Mouse (Mus musculus) heart, adult 11 months (tissue): ENCODE measurements around the gene Gpr3.

Experiments
- DNase-seq: peaks from one replicate; pipeline ENCODE4 v3.0.0; 2022

Gene Gpr3

DNA sequence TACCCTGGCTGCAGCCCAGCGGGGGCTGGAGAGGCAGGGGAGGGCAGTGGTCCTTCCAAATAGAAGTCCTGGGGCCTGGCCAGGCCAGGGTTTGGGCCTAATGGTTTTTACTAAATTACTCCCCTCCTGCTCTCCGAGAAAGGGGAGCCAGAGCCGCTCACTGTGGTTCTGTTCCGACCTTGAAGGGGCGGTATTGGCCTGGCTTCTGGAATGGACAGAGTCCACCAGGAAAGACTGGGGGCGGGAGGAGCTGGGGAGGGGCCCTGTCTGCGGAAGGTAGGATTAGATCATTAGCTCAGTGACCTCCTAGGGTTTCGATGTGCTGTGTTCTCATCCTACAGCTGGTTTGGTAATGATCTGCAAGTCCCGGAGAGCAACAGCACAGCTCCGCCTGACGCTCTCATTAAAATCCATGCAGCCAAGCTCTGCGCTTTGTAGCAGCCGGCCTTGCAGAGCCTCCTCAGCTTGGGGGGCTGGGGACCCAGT lies 14.5 kb downstream of the Gpr3 start:
- peak; percentile 96 for DNase-seq

DNA sequence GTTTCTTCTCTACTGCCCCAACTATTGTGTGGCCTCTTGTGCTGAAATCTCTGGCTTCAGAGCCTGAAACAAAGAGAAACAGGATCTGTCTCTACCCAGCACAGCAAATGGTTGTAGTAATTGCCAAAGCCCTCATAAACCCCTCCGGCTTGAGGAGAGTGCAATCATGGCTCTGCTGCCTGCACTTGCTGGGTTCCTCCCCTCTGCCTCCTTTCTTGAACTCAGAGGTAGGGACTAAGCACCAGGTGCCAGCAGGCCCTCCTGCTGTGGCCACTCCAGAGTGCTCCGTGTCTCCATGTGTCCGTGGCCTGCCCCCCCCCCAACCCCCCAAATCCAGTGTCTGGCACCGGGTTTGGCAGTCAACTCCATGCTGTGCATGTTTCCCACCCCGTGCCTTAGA lies 15.0 kb downstream of the Gpr3 start:
- DNase-seq = no peak

DNA sequence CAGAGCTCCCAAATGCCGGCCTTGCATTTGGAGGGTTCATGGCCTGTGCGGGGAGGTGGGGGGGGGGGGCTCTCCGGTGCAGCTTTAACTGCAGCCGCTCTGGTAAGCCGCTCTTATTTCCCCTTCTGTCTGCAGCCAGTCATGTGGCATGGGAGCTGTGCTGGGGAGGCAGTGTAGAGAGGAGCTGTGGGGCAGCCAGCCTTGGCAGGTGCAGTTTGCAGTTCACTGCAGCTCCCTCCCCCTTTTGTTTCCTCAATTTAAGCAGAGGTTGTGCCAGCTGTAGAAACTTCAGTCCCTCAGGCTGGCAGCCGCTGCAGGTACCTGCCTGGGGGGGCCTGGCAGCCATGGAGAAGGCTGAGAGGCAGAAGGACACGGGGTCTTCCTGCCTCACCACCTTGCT lies 15.5 kb downstream of the Gpr3 start:
- DNase-seq = peak; percentile 92

DNA sequence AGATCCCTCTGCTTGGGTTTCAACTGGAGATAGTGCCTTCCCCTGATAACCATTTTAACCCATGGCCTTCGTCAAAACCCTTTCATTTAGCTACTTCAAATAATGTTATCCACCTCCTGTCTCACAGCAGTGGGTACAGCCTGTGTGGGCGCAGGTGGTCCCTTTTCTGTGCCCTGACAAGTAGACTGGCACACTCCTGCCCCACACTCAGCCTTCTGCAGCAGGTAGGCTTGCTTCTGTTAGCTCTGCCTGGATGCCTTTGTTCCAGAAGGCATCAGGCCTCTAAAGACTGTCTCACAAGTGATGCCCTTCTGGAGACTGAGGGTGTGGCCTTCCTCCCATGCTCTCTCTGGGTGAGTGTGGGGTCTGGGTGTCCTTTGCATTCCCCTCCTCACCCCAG lies 16.2 kb downstream of the Gpr3 start:
- DNase-seq = peak; percentile 88

DNA sequence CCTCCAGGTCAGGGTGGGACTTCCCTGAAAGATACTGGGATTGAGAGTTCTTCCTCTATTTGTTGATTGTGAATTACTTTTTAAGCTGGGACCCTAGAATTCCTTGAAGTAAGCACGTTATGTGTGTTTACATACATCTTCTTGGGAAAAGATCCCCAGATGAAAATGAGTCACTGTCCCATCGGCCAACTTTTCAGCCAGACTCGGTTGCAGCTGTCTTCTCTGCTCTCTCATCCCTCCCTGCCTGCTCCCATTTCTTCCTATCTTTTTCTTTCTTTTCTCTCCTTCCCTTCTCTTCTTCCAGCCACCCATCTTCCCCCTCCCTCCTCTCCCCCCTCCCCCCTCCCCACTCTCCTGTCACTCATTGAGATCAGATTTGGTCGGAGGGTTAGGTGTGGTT lies 17.3 kb downstream of the Gpr3 start:
- DNase-seq = no peak

DNA sequence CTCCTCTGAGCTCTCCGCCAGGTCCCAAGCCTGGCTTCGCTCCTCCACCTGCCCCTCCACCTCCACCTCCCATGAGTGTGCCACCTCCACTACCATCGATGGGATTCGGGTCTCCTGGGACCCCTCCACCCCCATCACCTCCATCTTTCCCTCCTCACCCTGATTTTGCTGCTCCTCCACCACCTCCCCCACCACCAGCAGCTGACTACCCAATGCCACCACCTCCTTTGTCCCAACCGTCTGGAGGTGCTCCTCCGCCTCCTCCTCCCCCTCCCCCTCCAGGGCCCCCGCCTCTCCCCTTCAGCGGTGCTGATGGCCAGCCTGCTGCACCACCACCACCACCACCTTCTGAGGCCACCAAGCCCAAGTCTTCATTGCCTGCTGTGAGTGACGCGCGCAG lies 17.9 kb downstream of the Gpr3 start:
- DNase-seq = peak; percentile 91

DNA sequence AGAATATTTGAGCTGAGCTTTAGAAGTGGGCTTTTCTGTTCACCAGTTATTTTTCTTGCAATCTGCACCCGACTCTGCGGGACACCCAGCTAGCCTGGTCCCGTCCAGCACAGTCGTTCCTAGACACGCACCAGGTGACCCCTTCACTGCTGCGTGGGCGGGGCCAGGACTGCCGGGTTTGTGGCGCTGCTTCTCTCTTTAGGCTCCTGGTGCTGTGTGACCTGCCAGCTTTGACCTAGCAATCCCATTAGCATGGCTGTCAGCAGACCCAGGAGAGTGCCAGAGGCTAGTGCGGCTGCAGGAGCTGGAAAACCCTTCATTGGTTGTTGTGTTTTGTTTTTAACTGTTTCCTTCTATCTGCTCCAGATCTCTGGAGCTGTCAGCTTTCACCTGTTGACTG lies 22.9 kb downstream of the Gpr3 start:
- DNase-seq = no peak

DNA sequence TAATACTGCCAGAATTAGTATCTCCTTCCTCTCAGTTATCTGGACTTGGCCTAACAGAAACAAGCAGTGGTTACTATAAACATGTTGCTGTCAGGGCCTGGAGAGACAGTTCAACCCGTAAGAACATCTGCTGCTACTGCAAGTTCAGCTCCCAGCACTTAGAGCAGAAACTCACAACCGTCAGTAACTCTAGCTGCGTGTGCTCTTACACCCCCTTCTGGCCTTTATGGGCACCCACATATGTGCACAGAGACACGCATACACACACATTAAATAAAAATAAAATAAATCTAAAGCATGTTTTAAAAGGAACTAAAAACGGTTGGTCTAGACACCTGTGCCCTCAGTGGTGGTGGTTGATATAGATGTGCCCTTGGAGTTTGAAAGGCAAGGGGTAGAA lies 25.5 kb downstream of the Gpr3 start:
- DNase-seq = no peak

DNA sequence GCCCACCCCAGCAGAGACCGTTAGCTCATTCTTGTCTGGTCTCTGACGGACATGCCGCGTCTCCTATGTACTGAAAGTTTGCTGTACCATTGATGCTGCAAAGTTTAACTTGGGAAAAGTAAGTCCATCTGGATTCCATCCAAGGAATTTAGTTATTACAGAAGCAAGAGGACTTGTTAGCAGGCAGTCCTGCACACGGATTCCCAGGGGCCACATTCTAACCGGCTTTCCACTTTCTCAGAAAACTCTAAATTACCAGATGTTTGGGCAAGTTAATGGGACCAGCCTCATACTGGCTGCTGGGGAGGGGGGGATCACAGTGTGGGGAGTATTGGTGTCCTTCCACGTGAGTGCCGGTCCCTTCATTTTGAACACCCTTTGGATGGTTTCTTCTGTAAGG lies 26.4 kb downstream of the Gpr3 start:
- peak; percentile 97 for DNase-seq

DNA sequence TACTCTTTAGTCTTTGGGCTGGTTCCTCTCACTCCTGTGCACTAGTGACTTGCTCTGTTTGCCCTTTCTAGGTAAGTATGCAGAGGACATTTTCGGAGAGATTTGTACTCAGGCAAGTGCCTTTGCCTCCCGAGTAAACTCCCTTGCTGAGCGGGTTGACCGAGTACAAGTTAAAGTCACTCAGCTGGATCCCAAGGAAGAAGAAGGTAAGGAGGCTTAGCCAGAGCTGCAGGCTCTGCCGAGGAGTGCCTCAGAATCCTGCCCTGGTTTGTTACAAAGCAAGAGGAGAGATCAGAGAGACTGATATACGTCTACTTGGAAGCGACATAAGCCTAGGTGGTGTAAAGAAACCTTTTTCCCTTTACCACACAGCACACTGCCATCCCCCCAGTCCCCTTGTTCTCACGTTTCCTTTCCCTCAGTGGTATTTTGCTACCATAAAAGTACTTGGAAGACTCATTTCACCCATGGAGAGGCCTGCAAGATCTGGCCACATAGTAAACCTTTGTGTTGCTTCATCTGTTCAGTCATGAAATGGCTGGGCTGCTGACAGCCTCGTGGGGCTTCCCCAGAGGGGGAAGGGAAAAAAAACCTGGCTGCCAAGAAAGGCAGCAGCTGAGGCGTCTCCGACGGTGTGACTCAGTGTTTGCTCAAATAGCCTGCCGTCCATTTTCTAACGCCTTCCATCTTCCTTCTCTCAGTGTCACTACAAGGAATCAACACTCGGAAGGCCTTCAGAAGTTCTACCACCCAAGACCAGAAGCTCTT lies 27.3 kb downstream of the Gpr3 start:
- peak; percentile 98 for DNase-seq

DNA sequence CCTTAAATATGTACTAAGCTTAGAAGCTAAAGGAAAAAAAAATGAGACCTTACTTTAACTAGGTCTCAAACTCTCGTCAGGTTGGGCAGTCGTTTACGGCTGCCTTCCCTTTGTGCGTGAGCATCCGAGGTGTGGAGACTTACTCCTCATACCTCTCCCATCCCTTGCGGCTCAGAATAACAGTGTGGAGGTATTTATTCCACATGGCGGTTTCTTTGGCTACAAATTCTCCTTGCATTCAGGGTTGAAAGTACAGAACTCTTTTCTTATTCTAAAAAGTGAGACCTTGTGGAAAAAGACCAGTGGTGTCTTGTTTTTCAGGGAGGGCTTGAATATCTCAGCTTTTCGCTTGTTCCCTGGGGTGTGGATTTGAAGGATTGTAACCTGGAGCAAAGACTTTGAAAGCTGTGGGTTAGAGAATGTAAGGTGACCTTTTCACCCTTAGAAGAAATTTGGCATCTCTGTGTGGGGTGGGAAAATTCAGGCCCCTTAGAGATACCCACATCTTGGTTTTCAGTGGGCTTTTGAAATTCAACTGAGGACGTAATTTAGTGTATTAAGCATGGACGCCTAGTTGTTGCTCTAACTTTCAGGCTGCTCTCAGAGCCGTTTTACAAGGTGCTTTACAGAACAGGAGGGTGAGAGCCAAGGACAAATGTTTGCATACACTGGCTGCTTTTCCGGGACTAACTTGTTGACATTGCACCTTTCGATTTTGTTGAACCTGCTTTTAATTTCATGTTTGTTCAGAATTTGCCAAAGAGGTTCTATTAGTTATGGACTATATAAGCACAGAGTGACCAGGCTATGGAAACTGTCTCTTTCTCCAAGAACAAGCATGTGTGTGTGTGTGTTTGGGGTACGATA lies 28.1 kb downstream of the Gpr3 start:
- DNase-seq = no peak

DNA sequence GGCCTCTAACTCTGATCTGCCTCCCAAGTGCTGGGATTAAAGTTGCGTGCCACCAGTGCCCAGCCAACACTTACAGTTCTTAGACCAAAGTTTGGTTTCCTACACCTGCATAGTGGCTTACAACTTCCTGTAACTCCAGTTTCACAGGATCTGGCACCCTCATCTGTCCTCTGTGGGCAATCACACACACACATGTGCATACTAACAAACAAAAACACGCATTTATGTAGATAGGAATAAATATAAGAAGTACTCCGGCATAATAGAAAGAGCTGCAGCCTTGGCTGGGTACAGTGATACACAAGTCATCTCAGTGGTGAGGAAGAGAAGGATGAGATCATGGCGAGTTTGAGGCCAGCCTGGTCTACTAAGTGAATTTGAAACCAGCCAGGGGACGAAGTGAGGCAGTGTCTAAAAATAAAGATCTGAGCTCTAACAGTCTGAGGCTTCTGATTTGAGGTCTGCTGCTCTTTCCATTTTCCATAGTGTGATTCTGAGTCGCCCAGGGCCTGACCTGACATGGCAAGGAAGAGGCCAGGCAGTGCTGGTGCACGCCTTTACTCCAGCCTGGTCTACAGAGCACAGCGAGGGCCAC lies 29.8 kb downstream of the Gpr3 start:
- peak; percentile 89 for DNase-seq

DNA sequence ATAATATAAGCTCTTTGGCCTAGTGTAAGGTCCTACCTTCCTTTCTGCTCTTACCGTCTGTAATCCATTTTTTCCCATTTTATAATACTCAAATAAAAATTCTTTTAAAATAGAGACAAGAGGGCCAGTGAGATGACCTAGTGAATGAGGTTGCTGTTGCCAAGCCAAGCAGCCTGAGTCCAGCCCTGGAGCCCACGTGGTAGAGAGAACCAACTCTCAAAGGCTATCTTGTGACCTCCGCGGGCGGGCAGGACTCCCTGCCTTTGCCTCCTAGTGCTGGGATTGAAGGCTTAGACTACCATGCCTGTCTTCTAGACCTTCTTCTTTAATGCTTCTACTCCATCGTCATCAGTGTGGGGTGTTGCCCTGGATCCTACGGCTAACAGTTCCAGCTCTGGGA lies 33.1 kb downstream of the Gpr3 start:
- peak; percentile 94 for DNase-seq

DNA sequence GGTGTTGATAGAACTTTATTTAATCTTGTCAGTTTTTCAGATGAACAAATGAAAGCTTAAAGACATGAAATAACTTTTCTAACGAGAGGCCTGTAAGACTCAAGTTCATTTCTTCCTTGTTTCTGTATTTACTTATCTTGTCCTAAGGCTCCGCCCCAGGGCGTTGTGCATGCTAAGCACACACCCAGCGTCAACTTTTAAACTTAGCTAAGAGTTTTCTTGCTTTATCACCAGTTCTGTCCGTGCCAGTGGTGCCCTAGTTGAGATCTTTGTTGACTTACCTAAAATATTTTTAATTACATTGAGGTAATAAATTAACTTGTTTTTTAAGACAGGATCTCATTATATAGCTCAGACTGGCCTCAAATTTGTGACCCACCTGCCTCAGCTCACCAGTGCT lies 34.0 kb downstream of the Gpr3 start:
- DNase-seq = peak; percentile 91

DNA sequence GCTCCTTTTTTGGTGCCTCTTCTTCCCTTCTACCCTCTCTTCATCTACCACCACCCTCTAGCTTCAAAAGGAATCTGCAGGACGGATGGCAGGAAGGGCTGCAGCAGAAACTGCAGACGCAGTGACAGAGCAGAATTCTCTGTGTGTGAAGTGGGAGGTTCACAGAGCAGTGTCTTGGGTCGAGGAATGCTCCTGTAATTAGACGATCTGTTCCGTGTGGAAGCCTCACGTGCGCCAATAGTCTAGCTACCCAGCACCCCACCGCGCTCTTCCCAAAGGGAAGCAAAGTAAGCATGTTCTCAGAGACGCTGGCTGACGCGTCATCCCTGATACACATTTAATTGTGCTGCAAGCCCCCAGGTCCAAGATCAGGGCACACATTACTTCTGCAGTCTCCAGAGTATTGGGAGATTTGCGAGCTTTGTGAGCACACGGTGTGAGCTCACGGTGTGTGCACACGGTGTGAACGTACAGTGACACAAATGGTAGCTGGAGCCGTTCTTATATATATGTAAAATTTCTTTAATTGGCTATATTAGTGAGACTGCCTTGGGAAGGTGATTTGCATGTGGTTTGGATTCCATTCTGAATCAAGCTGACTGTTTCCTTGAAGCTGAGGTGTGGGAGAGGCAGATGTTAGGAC lies 35.5 kb downstream of the Gpr3 start:
- peak; percentile 93 for DNase-seq

DNA sequence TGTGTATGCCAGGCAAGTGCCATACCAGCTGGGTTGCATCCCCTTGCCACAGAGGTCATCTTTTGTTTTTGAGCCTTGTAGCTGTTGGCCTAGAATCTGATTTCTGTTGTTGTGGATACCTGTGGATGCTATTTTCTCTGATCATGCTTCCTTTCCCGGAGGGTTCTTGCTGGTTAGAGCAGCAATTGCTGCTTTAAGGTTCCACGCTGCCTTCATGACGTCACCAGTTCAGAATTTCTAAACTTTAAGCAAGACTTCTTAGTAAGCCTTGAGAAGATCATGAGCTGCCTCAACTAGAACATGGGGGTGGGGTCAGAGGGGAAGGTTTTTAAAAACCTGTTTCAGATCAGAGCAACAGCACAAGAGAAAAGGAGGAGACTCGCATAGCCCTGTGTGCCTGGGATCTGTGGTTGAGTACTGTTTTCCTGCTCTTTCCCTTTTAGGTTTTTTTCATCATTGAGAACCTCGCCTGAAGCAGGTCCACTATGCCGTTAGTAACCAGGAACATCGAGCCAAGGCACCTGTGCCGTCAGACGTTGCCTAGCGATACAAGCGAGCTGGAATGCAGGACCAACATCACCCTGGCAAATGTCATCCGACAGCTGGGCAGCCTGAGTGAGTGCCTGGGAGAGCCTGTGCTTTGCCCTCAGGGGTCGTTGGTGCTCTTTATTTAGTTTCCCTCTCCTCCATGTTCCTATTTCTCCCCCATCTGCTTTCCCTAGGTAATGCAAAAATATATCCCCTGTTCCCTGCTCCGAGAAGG lies 36.2 kb downstream of the Gpr3 start:
- DNase-seq = peak; percentile 96

DNA sequence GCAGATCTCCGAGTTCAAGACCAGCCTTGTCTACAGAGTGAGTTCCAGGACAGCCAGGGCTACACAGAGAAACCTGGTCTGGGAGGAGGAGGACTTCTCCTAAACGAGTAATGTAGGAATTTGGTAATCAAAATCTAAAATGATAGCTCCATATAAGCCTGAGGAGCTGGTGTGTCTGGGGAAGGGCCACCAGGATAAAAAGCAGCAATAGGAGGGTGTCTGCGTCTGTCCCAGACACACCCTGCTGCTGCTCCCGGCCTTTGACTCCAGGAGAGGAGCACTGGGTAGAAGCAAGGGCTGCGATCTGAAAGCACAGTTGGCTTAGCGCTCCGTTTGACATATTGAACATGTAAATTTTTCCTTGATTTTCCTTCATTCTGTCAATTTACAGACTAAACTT lies 37.1 kb downstream of the Gpr3 start:
- DNase-seq = no peak

DNA sequence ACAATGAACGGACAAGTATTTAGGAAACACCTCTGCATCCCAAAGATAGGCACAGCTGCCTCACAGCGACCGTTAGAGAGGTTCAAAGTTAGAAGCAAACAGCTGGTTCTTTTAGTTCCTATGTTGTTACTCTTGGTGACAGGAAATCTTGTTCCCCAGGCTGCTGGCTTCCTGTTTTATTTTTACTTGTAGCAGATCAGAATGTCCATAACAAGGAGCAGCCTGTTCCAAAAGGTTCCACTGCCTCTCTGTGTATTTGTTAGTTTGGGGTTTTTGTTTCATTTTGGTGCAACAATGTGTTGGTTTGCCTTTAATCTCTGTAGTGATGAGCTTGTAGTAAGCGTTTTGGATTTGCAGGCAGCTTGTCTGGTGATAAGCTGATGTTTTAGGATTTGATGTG lies 38.0 kb downstream of the Gpr3 start:
- DNase-seq = peak; percentile 98

DNA sequence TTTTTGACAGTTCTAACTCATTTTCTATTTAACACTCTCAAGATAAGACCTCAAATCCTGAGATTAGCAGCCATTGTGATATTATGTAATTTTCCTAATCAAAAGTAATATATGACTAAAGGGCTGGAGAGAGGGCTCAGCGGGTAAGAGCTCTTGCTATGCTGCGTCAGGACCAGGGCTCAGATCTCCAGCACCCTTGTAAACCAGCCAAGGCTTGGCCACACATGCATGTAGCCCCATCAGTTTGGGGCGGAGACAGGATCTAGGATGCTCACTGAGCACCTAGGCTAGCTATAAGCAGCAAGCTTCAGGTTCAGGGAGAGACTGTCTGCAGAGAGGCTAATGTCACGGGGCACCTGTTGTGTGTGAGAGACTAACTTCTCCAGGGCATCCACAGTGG lies 39.9 kb downstream of the Gpr3 start:
- peak; percentile 93 for DNase-seq

DNA sequence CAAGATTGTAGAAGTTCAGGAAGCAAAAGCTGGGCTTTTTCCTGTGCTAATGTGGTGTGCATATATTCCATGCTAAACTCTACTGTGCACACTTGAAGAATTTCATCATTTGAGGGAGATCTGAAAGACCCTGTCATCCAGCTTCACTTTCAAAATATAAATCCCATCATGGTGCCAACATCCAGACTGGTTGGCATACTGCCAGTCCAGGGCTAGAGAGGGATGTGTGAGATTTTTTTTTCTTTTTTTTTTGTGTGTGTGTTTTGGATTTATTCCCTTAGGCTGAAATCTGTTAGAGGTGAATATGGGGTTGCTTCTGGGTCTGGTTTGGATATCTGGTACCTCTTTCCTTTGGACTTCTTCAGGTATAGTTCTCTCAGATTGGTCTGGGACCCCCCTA lies 41.7 kb downstream of the Gpr3 start:
- peak; percentile 93 for DNase-seq

DNA sequence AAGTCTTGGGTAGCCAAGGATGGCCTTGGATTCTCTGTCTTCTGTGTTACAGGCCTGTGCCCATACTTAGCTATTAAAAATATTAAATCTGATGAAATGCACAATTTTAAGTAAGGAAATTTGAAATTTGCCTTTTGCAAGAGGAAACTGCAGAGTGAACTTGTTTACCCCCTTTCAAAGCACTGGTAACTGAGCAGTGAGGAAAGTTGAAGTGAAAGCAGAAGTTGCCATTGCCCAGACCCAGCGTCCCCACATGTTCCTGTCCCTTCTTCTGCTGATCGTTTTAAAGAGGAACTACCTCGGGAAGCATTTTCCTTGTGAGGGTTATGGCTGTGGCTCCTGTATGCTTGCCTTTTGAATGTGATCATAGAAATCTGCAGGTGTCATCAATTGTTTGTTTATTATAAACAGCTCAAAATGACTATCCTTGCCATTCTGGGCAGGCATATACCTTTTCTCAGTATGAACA lies 42.2 kb downstream of the Gpr3 start:
- DNase-seq = peak; percentile 97
